Mouse (Mus musculus): ENCODE data around the gene Nsd1. TPM values are rescaled to one million over a fixed set of nuclear protein-coding genes. Genes with fewer than 3 reads are reported as not detected.
A peak's percentile ranks its signal among the peaks of the same experiment; 100 is the strongest.

Gene Nsd1
- polyA plus RNA-seq, 1 experiment: 17.6 TPM

- TF ChIP-seq POLR2A (IDR thresholded peaks at IDR 0.05; ENCODE audit: low read depth, low read length) (no peak), CTCF (conservative IDR thresholded peaks at IDR 0.05; ENCODE audit: insufficient read depth, insufficient read length, low read depth, low read length) (no peak)
- H3K27me3 ChIP-seq (replicated peaks; ENCODE audit: control insufficient read depth, insufficient read depth, low read length): no peaks in the 10 kb centered on the region
- DNase-seq: no peak
- H3K36me3 ChIP-seq (ENCODE audit: control insufficient read depth, insufficient read depth, low read length): peaks cover 5% of the 10 kb centered on the region
- 95% methylated on average over 3 of the region's 3 CpGs for WGBS
- no peak overlapping the region for H3K4me3 ChIP-seq (ENCODE audit: insufficient read depth, low read depth, low read length)
- peaks cover 5% of the 10 kb centered on the region; the same call in 1 of the 2 replicates for H3K4me1 ChIP-seq (ENCODE audit: control insufficient read depth, insufficient read depth, low read length)
- H3K27ac ChIP-seq (ENCODE audit: insufficient read depth, low read depth, low read length): no peak overlapping the region
Measured at GRCm38 (mm10) chr13:55258651-55259050, 49.1 kb downstream of the Nsd1 start.

- H3K36me3 ChIP-seq (ENCODE audit: control insufficient read depth, insufficient read depth, low read length): peaks cover 11% of the 10 kb centered on the region
- DNase-seq: no peak
Measured at GRCm38 (mm10) chr13:55261521-55261920, 51.9 kb downstream of the Nsd1 start.

GRCm38 (mm10) chr13:55262096-55262495 is 52.5 kb downstream of the Nsd1 start:
- H3K36me3 ChIP-seq (ENCODE audit: control insufficient read depth, insufficient read depth, low read length): peaks cover 11% of the 10 kb centered on the region
- H3K4me1 ChIP-seq (ENCODE audit: control insufficient read depth, insufficient read depth, low read length): no peaks in the 10 kb centered on the region
- H3K27ac ChIP-seq (ENCODE audit: insufficient read depth, low read depth, low read length): no peak overlapping the region
- H3K27me3 ChIP-seq (replicated peaks; ENCODE audit: control insufficient read depth, insufficient read depth, low read length): no peaks in the 10 kb centered on the region
- no peak for DNase-seq
- TF ChIP-seq POLR2A (IDR thresholded peaks at IDR 0.05; ENCODE audit: low read depth, low read length) (no peak), CTCF (conservative IDR thresholded peaks at IDR 0.05; ENCODE audit: insufficient read depth, insufficient read length, low read depth, low read length) (no peak)
- no peak overlapping the region for H3K4me3 ChIP-seq (ENCODE audit: insufficient read depth, low read depth, low read length)

More at GRCm38 (mm10) chr13:55261521-55261920, 51.9 kb downstream of the Nsd1 start:
- TF ChIP-seq POLR2A (IDR thresholded peaks at IDR 0.05; ENCODE audit: low read depth, low read length) (no peak), CTCF (conservative IDR thresholded peaks at IDR 0.05; ENCODE audit: insufficient read depth, insufficient read length, low read depth, low read length) (no peak)
- WGBS: 93% methylated on average over 8 of the region's 8 CpGs
- no peak overlapping the region for H3K4me3 ChIP-seq (ENCODE audit: insufficient read depth, low read depth, low read length)
- no peaks in the 10 kb centered on the region for H3K4me1 ChIP-seq (ENCODE audit: control insufficient read depth, insufficient read depth, low read length)
- no peaks in the 10 kb centered on the region for H3K27me3 ChIP-seq (replicated peaks; ENCODE audit: control insufficient read depth, insufficient read depth, low read length)
- no peak overlapping the region for H3K27ac ChIP-seq (ENCODE audit: insufficient read depth, low read depth, low read length)

GRCm38 (mm10) chr13:55277203-55277602 is 67.6 kb downstream of the Nsd1 start:
- Histone ChIP-seq H3K4me1 (ENCODE audit: control insufficient read depth, insufficient read depth, low read length) (no peaks in the 10 kb centered on the region), H3K27ac (ENCODE audit: insufficient read depth, low read depth, low read length) (no peak overlapping the region), H3K4me3 (ENCODE audit: insufficient read depth, low read depth, low read length) (no peak overlapping the region), H3K27me3 (replicated peaks; ENCODE audit: control insufficient read depth, insufficient read depth, low read length) (no peaks in the 10 kb centered on the region), H3K36me3 (ENCODE audit: control insufficient read depth, insufficient read depth, low read length) (peaks cover 14% of the 10 kb centered on the region)
- TF ChIP-seq POLR2A (IDR thresholded peaks at IDR 0.05; ENCODE audit: low read depth, low read length) (no peak), CTCF (conservative IDR thresholded peaks at IDR 0.05; ENCODE audit: insufficient read depth, insufficient read length, low read depth, low read length) (no peak)
- DNase-seq: no peak
- 90% methylated on average over 5 of the region's 5 CpGs for WGBS

GRCm38 (mm10) chr13:55277646-55278045 is 68.1 kb downstream of the Nsd1 start:
- 85% methylated on average over 5 of the region's 5 CpGs for WGBS
- Histone ChIP-seq H3K4me3 (ENCODE audit: insufficient read depth, low read depth, low read length) (no peak overlapping the region), H3K27me3 (replicated peaks; ENCODE audit: control insufficient read depth, insufficient read depth, low read length) (no peaks in the 10 kb centered on the region), H3K4me1 (ENCODE audit: control insufficient read depth, insufficient read depth, low read length) (no peaks in the 10 kb centered on the region), H3K27ac (ENCODE audit: insufficient read depth, low read depth, low read length) (no peak overlapping the region), H3K36me3 (ENCODE audit: control insufficient read depth, insufficient read depth, low read length) (peaks cover 16% of the 10 kb centered on the region)
- TF ChIP-seq CTCF (conservative IDR thresholded peaks at IDR 0.05; ENCODE audit: insufficient read depth, insufficient read length, low read depth, low read length) (no peak), POLR2A (IDR thresholded peaks at IDR 0.05; ENCODE audit: low read depth, low read length) (no peak)
- no peak for DNase-seq

GRCm38 (mm10) chr13:55288854-55289253 is 79.3 kb downstream of the Nsd1 start:
- Histone ChIP-seq H3K4me3 (ENCODE audit: insufficient read depth, low read depth, low read length) (no peak overlapping the region), H3K27me3 (replicated peaks; ENCODE audit: control insufficient read depth, insufficient read depth, low read length) (no peaks in the 10 kb centered on the region; the same call in 1 of the 2 replicates), H3K27ac (ENCODE audit: insufficient read depth, low read depth, low read length) (no peak overlapping the region), H3K4me1 (ENCODE audit: control insufficient read depth, insufficient read depth, low read length) (no peaks in the 10 kb centered on the region), H3K36me3 (ENCODE audit: control insufficient read depth, insufficient read depth, low read length) (peaks cover 7% of the 10 kb centered on the region)
- TF ChIP-seq POLR2A (IDR thresholded peaks at IDR 0.05; ENCODE audit: low read depth, low read length) (no peak), CTCF (conservative IDR thresholded peaks at IDR 0.05; ENCODE audit: insufficient read depth, insufficient read length, low read depth, low read length) (no peak)
- 53% methylated on average over 3 of the region's 3 CpGs for WGBS
- peak; percentile 28 for DNase-seq

GRCm38 (mm10) chr13:55296760-55297159 is 87.2 kb downstream of the Nsd1 start:
- 92% methylated on average over 1 of the region's 1 CpGs for WGBS
- peaks cover 9% of the 10 kb centered on the region for H3K36me3 ChIP-seq (ENCODE audit: control insufficient read depth, insufficient read depth, low read length)

More at GRCm38 (mm10) chr13:55296760-55297159, 87.2 kb downstream of the Nsd1 start:
- H3K27me3 ChIP-seq (replicated peaks; ENCODE audit: control insufficient read depth, insufficient read depth, low read length): no peaks in the 10 kb centered on the region; the same call in 1 of the 2 replicates
- TF ChIP-seq POLR2A (IDR thresholded peaks at IDR 0.05; ENCODE audit: low read depth, low read length): no peak
- H3K4me1 ChIP-seq (ENCODE audit: control insufficient read depth, insufficient read depth, low read length): no peaks in the 10 kb centered on the region
- H3K27ac ChIP-seq (ENCODE audit: insufficient read depth, low read depth, low read length): no peak overlapping the region
- H3K4me3 ChIP-seq (ENCODE audit: insufficient read depth, low read depth, low read length): no peak overlapping the region
- DNase-seq: no peak
